Mouse (Mus musculus): ENCODE measurements around the gene Tgfbr1. TPM values are rescaled to one million over a fixed set of nuclear protein-coding genes. Genes with fewer than 3 reads are reported as not detected.
A peak's percentile ranks its signal among the peaks of the same experiment; 100 is the strongest.

The Tgfbr1 gene
- polyA plus RNA-seq, 1 experiment = 6.2 TPM

GRCm38 (mm10) chr4:47351386-47352049 lies 1.5 kb upstream of the Tgfbr1 start:
- peaks cover 2% of the 10 kb centered on the region; the same call in 1 of the 2 replicates for H3K27me3 ChIP-seq (ENCODE audit: control insufficient read depth, insufficient read depth, low read length)
- WGBS = 41% methylated on average over 9 of the region's 9 CpGs
- H3K4me1 ChIP-seq (ENCODE audit: control insufficient read depth, insufficient read depth, low read length) = no peaks in the 10 kb centered on the region
- H3K4me3 ChIP-seq (replicated peaks; ENCODE audit: insufficient read depth, low read depth, low read length) = no peak overlapping the region
- no peak for TF ChIP-seq POLR2A (IDR thresholded peaks at IDR 0.05; ENCODE audit: borderline replicate concordance, insufficient read depth, low read length)
- peak; percentile 58; the same call in 1 of the 2 replicates for TF ChIP-seq CTCF (IDR thresholded peaks at IDR 0.05; ENCODE audit: borderline replicate concordance, insufficient read depth, low read depth, low read length)
- H3K27ac ChIP-seq (ENCODE audit: insufficient read depth, low read length) = no peak overlapping the region
- peak; percentile 24 to 29 for DNase-seq

GRCm38 (mm10) chr4:47352061-47352661 lies 861 bp upstream of the Tgfbr1 start:
- TF ChIP-seq POLR2A (IDR thresholded peaks at IDR 0.05; ENCODE audit: borderline replicate concordance, insufficient read depth, low read length) = no peak
- TF ChIP-seq CTCF (IDR thresholded peaks at IDR 0.05; ENCODE audit: borderline replicate concordance, insufficient read depth, low read depth, low read length) = no peak
- H3K4me3 ChIP-seq (replicated peaks; ENCODE audit: insufficient read depth, low read depth, low read length) = peak overlapping the region; percentile 46
- no peaks in the 10 kb centered on the region for H3K4me1 ChIP-seq (ENCODE audit: control insufficient read depth, insufficient read depth, low read length)
- DNase-seq = peak; percentile 16 to 35
- 3% methylated on average over 32 of the region's 32 CpGs for WGBS
- H3K27ac ChIP-seq (ENCODE audit: insufficient read depth, low read length) = no peak overlapping the region
- peaks cover 2% of the 10 kb centered on the region; the same call in 1 of the 2 replicates for H3K27me3 ChIP-seq (ENCODE audit: control insufficient read depth, insufficient read depth, low read length)

GRCm38 (mm10) chr4:47353416-47354111 lies 542 bp downstream of the Tgfbr1 start:
- H3K4me3 ChIP-seq (replicated peaks; ENCODE audit: insufficient read depth, low read depth, low read length) = peak overlapping the region; percentile 49
- H3K4me1 ChIP-seq (ENCODE audit: control insufficient read depth, insufficient read depth, low read length) = no peaks in the 10 kb centered on the region
- no peak overlapping the region for H3K27ac ChIP-seq (ENCODE audit: insufficient read depth, low read length)
- H3K27me3 ChIP-seq (ENCODE audit: control insufficient read depth, insufficient read depth, low read length) = peaks cover 2% of the 10 kb centered on the region; the same call in 1 of the 2 replicates
- TF ChIP-seq CTCF (IDR thresholded peaks at IDR 0.05; ENCODE audit: borderline replicate concordance, insufficient read depth, low read depth, low read length) = no peak
- TF ChIP-seq POLR2A (IDR thresholded peaks at IDR 0.05; ENCODE audit: borderline replicate concordance, insufficient read depth, low read length) = no peak
- peak; percentile 42 to 44 for DNase-seq
- under 1% methylated on average over 62 of the region's 73 CpGs for WGBS

- Histone ChIP-seq H3K27ac (ENCODE audit: insufficient read depth, low read length) (no peak overlapping the region), H3K4me3 (replicated peaks; ENCODE audit: insufficient read depth, low read depth, low read length) (peak overlapping the region; percentile 7), H3K4me1 (ENCODE audit: control insufficient read depth, insufficient read depth, low read length) (no peaks in the 10 kb centered on the region), H3K27me3 (ENCODE audit: control insufficient read depth, insufficient read depth, low read length) (peaks cover 2% of the 10 kb centered on the region; the same call in 1 of the 2 replicates)
- WGBS = 32% methylated on average over 3 of the region's 3 CpGs
- TF ChIP-seq CTCF (IDR thresholded peaks at IDR 0.05; ENCODE audit: borderline replicate concordance, insufficient read depth, low read depth, low read length) (no peak), POLR2A (IDR thresholded peaks at IDR 0.05; ENCODE audit: borderline replicate concordance, insufficient read depth, low read length) (no peak)
- DNase-seq = no peak
Measured at GRCm38 (mm10) chr4:47354304-47354703, 1.3 kb downstream of the Tgfbr1 start.

- no peak for TF ChIP-seq CTCF (IDR thresholded peaks at IDR 0.05; ENCODE audit: borderline replicate concordance, insufficient read depth, low read depth, low read length)
- no peak for TF ChIP-seq POLR2A (IDR thresholded peaks at IDR 0.05; ENCODE audit: borderline replicate concordance, insufficient read depth, low read length)
- WGBS = 86% methylated on average over 2 of the region's 2 CpGs
- H3K4me3 ChIP-seq (replicated peaks; ENCODE audit: insufficient read depth, low read depth, low read length) = no peak overlapping the region
- DNase-seq = no peak
- H3K27me3 ChIP-seq (ENCODE audit: control insufficient read depth, insufficient read depth, low read length) = no peaks in the 10 kb centered on the region
- no peaks in the 10 kb centered on the region for H3K4me1 ChIP-seq (ENCODE audit: control insufficient read depth, insufficient read depth, low read length)
- no peak overlapping the region for H3K27ac ChIP-seq (ENCODE audit: insufficient read depth, low read length)
Measured at GRCm38 (mm10) chr4:47362662-47363061, 9.6 kb downstream of the Tgfbr1 start.

- TF ChIP-seq CTCF (IDR thresholded peaks at IDR 0.05; ENCODE audit: borderline replicate concordance, insufficient read depth, low read depth, low read length) (no peak), POLR2A (IDR thresholded peaks at IDR 0.05; ENCODE audit: borderline replicate concordance, insufficient read depth, low read length) (no peak)
- H3K27me3 ChIP-seq (ENCODE audit: control insufficient read depth, insufficient read depth, low read length) = no peaks in the 10 kb centered on the region
- 51% methylated on average over 3 of the region's 3 CpGs for WGBS
- H3K27ac ChIP-seq (ENCODE audit: insufficient read depth, low read length) = no peak overlapping the region
- no peaks in the 10 kb centered on the region for H3K4me1 ChIP-seq (ENCODE audit: control insufficient read depth, insufficient read depth, low read length)
- H3K4me3 ChIP-seq (replicated peaks; ENCODE audit: insufficient read depth, low read depth, low read length) = no peak overlapping the region
- DNase-seq = no peak
Measured at GRCm38 (mm10) chr4:47363134-47363533, 10.1 kb downstream of the Tgfbr1 start.

- 88% methylated on average over 2 of the region's 2 CpGs for WGBS
Measured at GRCm38 (mm10) chr4:47368717-47369116, 15.7 kb downstream of the Tgfbr1 start.

More at GRCm38 (mm10) chr4:47368717-47369116, 15.7 kb downstream of the Tgfbr1 start:
- Histone ChIP-seq H3K27me3 (ENCODE audit: control insufficient read depth, insufficient read depth, low read length) (no peaks in the 10 kb centered on the region), H3K4me3 (replicated peaks; ENCODE audit: insufficient read depth, low read depth, low read length) (no peak overlapping the region), H3K27ac (ENCODE audit: insufficient read depth, low read length) (no peak overlapping the region), H3K4me1 (ENCODE audit: control insufficient read depth, insufficient read depth, low read length) (no peaks in the 10 kb centered on the region)
- no peak for DNase-seq
- TF ChIP-seq CTCF (IDR thresholded peaks at IDR 0.05; ENCODE audit: borderline replicate concordance, insufficient read depth, low read depth, low read length) (no peak), POLR2A (IDR thresholded peaks at IDR 0.05; ENCODE audit: borderline replicate concordance, insufficient read depth, low read length) (no peak)

Data from cerebellum, adult 2 months (tissue).